In the genomic region with DNA sequence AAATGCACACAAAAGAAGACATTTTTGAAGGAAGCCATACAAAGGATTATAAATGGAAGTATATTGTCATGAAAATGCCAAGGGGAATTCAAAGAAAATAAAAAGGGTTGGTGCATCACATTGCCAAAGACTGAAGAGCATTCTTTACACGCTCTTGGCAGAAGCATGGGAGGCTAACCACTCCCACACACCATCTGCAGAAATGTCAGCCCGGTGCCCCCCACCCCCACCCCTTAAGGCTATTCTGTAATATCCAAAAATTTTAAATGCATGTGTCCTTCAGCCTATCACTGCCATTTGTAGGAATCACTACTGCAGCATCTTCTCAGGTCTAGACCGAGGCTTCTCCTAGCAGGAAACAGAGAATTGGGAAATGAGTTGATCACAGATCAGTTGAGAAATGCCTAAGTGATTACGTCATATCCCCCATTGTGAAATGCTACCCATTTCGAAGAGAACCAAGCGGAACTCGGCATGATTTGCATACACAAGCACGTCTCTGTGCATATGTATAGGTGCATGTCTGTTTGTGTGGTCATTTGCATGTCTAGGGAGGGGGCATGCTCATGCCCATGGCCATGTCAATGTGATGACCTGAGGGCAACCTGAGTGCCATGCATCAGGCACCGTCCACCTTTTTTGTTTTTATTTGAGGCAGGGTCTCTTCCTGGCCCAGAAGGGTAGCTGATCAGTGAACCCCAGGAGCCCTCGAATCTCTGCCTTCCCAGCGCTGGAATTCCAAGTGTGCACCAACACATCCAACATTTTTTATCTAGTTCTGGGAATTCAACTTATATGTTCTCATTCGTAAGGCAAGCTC, we compare ENCODE assay signal across 16 mouse cellular contexts.
DNase-seq lines count a peak whose midpoint lies in the region; ATAC-seq lines count a peak whose summit lies in the region.
"Had no signal": no experiment of that assay in that cellular context is flagged by ENCODE, and none has a peak within 500 bp of the region (broad histone marks: within the 10 kb centered on the region; RNA-seq: fewer than 3 reads in every experiment).

No protein-coding gene starts in this region.

- 0 out of 2 replicates have a peak, but pooled peaks cover 3% of the 10 kb centered on the region for H3K36me3 ChIP-seq in hindbrain, embryonic 12.5 days
- no peaks in the 10 kb centered on the region for H3K36me3 ChIP-seq in hindbrain, embryonic 16.5 days (ENCODE audit: control insufficient read depth, insufficient read depth, low read length)
- H3K36me3 ChIP-seq: embryonic facial prominence, embryonic 12.5 days; limb, embryonic 13.5 days had no signal

- no peak overlapping the region for H3K4me3 ChIP-seq in hindbrain, embryonic 12.5 days
- no peak overlapping the region for H3K4me3 ChIP-seq in hindbrain, embryonic 16.5 days (ENCODE audit: low read length)
- H3K4me3 ChIP-seq: embryonic facial prominence, embryonic 12.5 days; gastrocnemius, adult 2 months; limb, embryonic 13.5 days had no signal

- H3K4me1 ChIP-seq in hindbrain, embryonic 12.5 days: 0 out of 2 replicates have a peak, but pooled peaks cover 6% of the 10 kb centered on the region
- H3K4me1 ChIP-seq in hindbrain, embryonic 16.5 days (ENCODE audit: control insufficient read depth, insufficient read depth, low read depth, low read length): no peaks in the 10 kb centered on the region; the same call in none of the 2 replicates

- H3K27me3 ChIP-seq in hindbrain, embryonic 12.5 days: no peaks in the 10 kb centered on the region
- no peaks in the 10 kb centered on the region for H3K27me3 ChIP-seq in hindbrain, embryonic 16.5 days (replicated peaks; ENCODE audit: control insufficient read depth, insufficient read depth, low read length)
- H3K27me3 ChIP-seq: embryonic facial prominence, embryonic 12.5 days had no signal

- peak; percentile 42 for DNase-seq in lung, postnatal 36 days
- no peak for DNase-seq in lung, postnatal 14 days
- DNase-seq in right cerebral cortex, postnatal 10 days (ENCODE audit: low spot score in 2 of 2): no peak
- no peak for DNase-seq in gastrocnemius, adult 18-20 months (ENCODE audit: low spot score)
- DNase-seq: gastrocnemius, adult 2 months; heart, postnatal 14 days; kidney, adult 11 months; kidney, postnatal 10 days; layer of hippocampus, adult 9-11 months; midbrain, embryonic 14.5 days; thymus, postnatal 4 days had no signal

- no peak overlapping the region for H3K9ac ChIP-seq in hindbrain, embryonic 12.5 days
- H3K9ac ChIP-seq in hindbrain, embryonic 16.5 days (ENCODE audit: low read depth, low read length): no peak overlapping the region
- H3K9ac ChIP-seq: embryonic facial prominence, embryonic 12.5 days; limb, embryonic 13.5 days had no signal

- peak; percentile 40; the same call in 1 of the 2 replicates for ATAC-seq in hindbrain, embryonic 12.5 days (ENCODE audit: low FRiP score)
- no peak for ATAC-seq in hindbrain, embryonic 16.5 days
- peak; percentile 94 for ATAC-seq in granulocyte monocyte progenitor cell, adult 5-6 weeks (replicated peaks; ENCODE audit: poor library complexity, severe bottlenecking)

- no peak overlapping the region for H3K27ac ChIP-seq in hindbrain, embryonic 12.5 days
- no peak overlapping the region for H3K27ac ChIP-seq in hindbrain, embryonic 16.5 days (ENCODE audit: low read depth, low read length)
- H3K27ac ChIP-seq: embryonic facial prominence, embryonic 12.5 days; gastrocnemius, adult 2 months; limb, embryonic 13.5 days had no signal

- WGBS in hindbrain, embryonic 12.5 days: 61% methylated on average over 12 of the region's 12 CpGs
- 55% methylated on average over 12 of the region's 12 CpGs for WGBS in hindbrain, embryonic 16.5 days

- H3K4me2 ChIP-seq in hindbrain, embryonic 12.5 days (replicated peaks): no peak overlapping the region
- no peak overlapping the region for H3K4me2 ChIP-seq in hindbrain, embryonic 16.5 days (ENCODE audit: low read length)
- H3K4me2 ChIP-seq: embryonic facial prominence, embryonic 12.5 days; limb, embryonic 13.5 days had no signal

- H3K9me3 ChIP-seq in hindbrain, embryonic 12.5 days (replicated peaks): peaks cover 6% of the 10 kb centered on the region; the same call in 1 of the 2 replicates
- peaks cover 2% of the 10 kb centered on the region; the same call in 1 of the 2 replicates for H3K9me3 ChIP-seq in hindbrain, embryonic 16.5 days (ENCODE audit: control insufficient read depth, low read length)
- H3K9me3 ChIP-seq: embryonic facial prominence, embryonic 12.5 days; limb, embryonic 13.5 days had no signal
